Mouse (Mus musculus) inflammation-experienced regulatory T-cells (primary cell): ENCODE measurements around the gene Tcl1. TPM values are rescaled to one million over a fixed set of nuclear protein-coding genes. Genes with fewer than 3 reads are reported as not detected.

Source experiments
- polyA plus RNA-seq, 2 experiments: library from polyadenylated mRNA; unstranded; fragments of 100-300 nt; shearing (Covaris generic); gene quantifications; one replicate each; pipeline ENCODE4 v1.2.1; 2017

Tcl1 gene
- under 1 TPM in 1 of 2 experiments, not detected in 1; 0.75 TPM for polyA plus RNA-seq

GRCm38 (mm10) chr12:105222601-105223319 lies at the start of gene Tcl1:
Gene Tcl1, minus strand, starts transcription at chr12:105222793.

GRCm38 (mm10) chr12:105201657-105202056 lies 20.9 kb downstream of the Tcl1 start, which contains the start of gene Tcl1b4:
Gene Tcl1b4, plus strand, starts transcription at chr12:105201957.

GRCm38 (mm10) chr12:105190743-105191142 lies 31.9 kb downstream of the Tcl1 start, which contains the start of gene Tcl1b3:
Gene Tcl1b3, plus strand, starts transcription at chr12:105191043.

GRCm38 (mm10) chr12:105176044-105176443 lies 46.5 kb downstream of the Tcl1 start, which contains the start of gene Tcl1b5:
Gene Tcl1b5, plus strand, starts transcription at chr12:105176344.

Other genes starting within 250 kb of the Tcl1 start
- gene Syne3, start 213.0 kb downstream of the Tcl1 start, polyA plus RNA-seq = 1 to 10 TPM; 6.2 to 9.8 TPM
- gene Glrx5, start 190.1 kb downstream of the Tcl1 start, polyA plus RNA-seq = 10 to 100 TPM; 86.0 to 97.7 TPM
- gene Tcl1b2, start 76.8 kb downstream of the Tcl1 start, polyA plus RNA-seq = not detected
- not detected for gene Tcl1b1, start 63.1 kb downstream of the Tcl1 start, polyA plus RNA-seq
- under 1 TPM in 1 of 2 experiments, not detected in 1; 0.36 TPM for gene Tcl1b5, start 46.4 kb downstream of the Tcl1 start, polyA plus RNA-seq
- not detected for gene Tcl1b3, start 31.8 kb downstream of the Tcl1 start, polyA plus RNA-seq
- under 1 TPM in 1 of 2 experiments, not detected in 1; 0.51 TPM for gene Tcl1b4, start 20.8 kb downstream of the Tcl1 start, polyA plus RNA-seq
- not detected for gene Tunar, start 111.1 kb upstream of the Tcl1 start, polyA plus RNA-seq
- gene D430019H16Rik, start 231.1 kb upstream of the Tcl1 start, polyA plus RNA-seq = 1 to 10 TPM in 1 of 2 experiments, under 1 TPM in 1; 0.67 to 1.4 TPM